50 mouse cellular contexts compared by ENCODE assay signal in genomic region chr7:106793098-106793497, GRCm38 (mm10). TPM values are rescaled to one million over a fixed set of nuclear protein-coding genes. Genes with fewer than 3 reads are reported as not detected.
"Had no signal": no experiment of that assay in that cellular context is flagged by ENCODE, and none has a peak within 500 bp of the region (broad histone marks: within the 10 kb centered on the region; RNA-seq: fewer than 3 reads in every experiment).

Gene Olfr699 (minus strand): TSS chr7:106793198.

- H3K4me2 ChIP-seq: heart, embryonic 11.5 days; heart, embryonic 12.5 days; heart, embryonic 13.5 days; heart, embryonic 15.5 days; hindbrain, embryonic 12.5 days; hindbrain, embryonic 14.5 days; hindbrain, embryonic 15.5 days; intestine, embryonic 15.5 days; kidney, embryonic 15.5 days had no signal

- ATAC-seq: hindbrain, embryonic 16.5 days; hindbrain, postnatal 0 days; inflammation-experienced regulatory T-cells, adult 6 months; intestine, embryonic 15.5 days; intestine, embryonic 16.5 days; intestine, postnatal 0 days had no signal

- DNase-seq: heart, postnatal 10 days; heart, postnatal 14 days; heart, postnatal 36 days; heart, postnatal 4 days; kidney, adult 11 months; kidney, adult 18-20 months; kidney, adult 2 months; kidney, adult 8-10 months; kidney, adult 9 months; kidney, postnatal 10 days; kidney, postnatal 14 days; kidney, postnatal 25 days; kidney, postnatal 36 days; kidney, postnatal 4 days; layer of hippocampus, postnatal 36 days had no signal

- H3K4me3 ChIP-seq: heart, embryonic 10.5 days; heart, embryonic 12.5 days; heart, embryonic 13.5 days; heart, embryonic 15.5 days; hindbrain, embryonic 10.5 days; hindbrain, embryonic 12.5 days; hindbrain, embryonic 15.5 days; intestine, embryonic 15.5 days; kidney, embryonic 15.5 days; layer of hippocampus, adult 2 months; left cerebral cortex, adult 2 months had no signal

- H3K36me3 ChIP-seq: heart, embryonic 10.5 days; heart, embryonic 12.5 days; heart, embryonic 13.5 days; heart, embryonic 15.5 days; hindbrain, embryonic 10.5 days; hindbrain, embryonic 12.5 days; hindbrain, embryonic 15.5 days; intestine, embryonic 15.5 days; kidney, embryonic 15.5 days had no signal

- H3K9me3 ChIP-seq: heart, embryonic 10.5 days; heart, embryonic 13.5 days; heart, embryonic 15.5 days; hindbrain, embryonic 10.5 days; hindbrain, embryonic 15.5 days; intestine, embryonic 15.5 days; kidney, embryonic 15.5 days had no signal

- H3K9ac ChIP-seq: heart, embryonic 12.5 days; heart, embryonic 13.5 days; heart, embryonic 15.5 days; hindbrain, embryonic 12.5 days; hindbrain, embryonic 14.5 days; hindbrain, embryonic 15.5 days; intestine, embryonic 15.5 days; kidney, embryonic 15.5 days had no signal

- H3K27ac ChIP-seq: heart, embryonic 10.5 days; heart, embryonic 13.5 days; heart, embryonic 15.5 days; hindbrain, embryonic 10.5 days; hindbrain, embryonic 12.5 days; hindbrain, embryonic 14.5 days; hindbrain, embryonic 15.5 days; hindbrain, postnatal 0 days; intestine, embryonic 15.5 days; kidney, embryonic 15.5 days; kidney, postnatal 0 days; layer of hippocampus, adult 2 months; left cerebral cortex, adult 2 months had no signal

- H3K27me3 ChIP-seq: heart, embryonic 12.5 days; heart, embryonic 13.5 days; heart, embryonic 15.5 days; hindbrain, embryonic 12.5 days; hindbrain, embryonic 15.5 days; intestine, embryonic 15.5 days; kidney, embryonic 15.5 days had no signal

- H3K4me1 ChIP-seq: heart, embryonic 10.5 days; heart, embryonic 12.5 days; heart, embryonic 13.5 days; heart, embryonic 15.5 days; hindbrain, embryonic 10.5 days; hindbrain, embryonic 12.5 days; hindbrain, embryonic 15.5 days; intestine, embryonic 15.5 days; kidney, embryonic 15.5 days had no signal

RNA-seq across cellular contexts. Expression of gene Olfr699, which starts in this region (rescaled TPM):
- total RNA-seq: heart, postnatal 10 days; heart, postnatal 14 days; heart, postnatal 25 days; heart, postnatal 36 days; heart, postnatal 4 days; hematopoietic stem cell, adult 5-6 weeks; hindbrain, postnatal 0 days; layer of hippocampus, adult 18-20 months; layer of hippocampus, adult 2 months; layer of hippocampus, adult 8-10 months; layer of hippocampus, postnatal 10 days; layer of hippocampus, postnatal 14 days; layer of hippocampus, postnatal 25 days; layer of hippocampus, postnatal 36 days; left cerebral cortex, adult 18-20 months; left cerebral cortex, adult 2 months had no signal
- polyA plus RNA-seq: heart, embryonic 10.5 days; heart, embryonic 11.5 days; heart, embryonic 12.5 days; heart, embryonic 13.5 days; heart, embryonic 14.5 days; heart, embryonic 15.5 days; heart, embryonic 16.5 days; heart, postnatal 0 days; hindbrain, embryonic 10.5 days; hindbrain, embryonic 11.5 days; hindbrain, embryonic 12.5 days; hindbrain, embryonic 14.5 days; hindbrain, embryonic 15.5 days; hindbrain, embryonic 16.5 days; hindbrain, postnatal 0 days; intestine, embryonic 14.5 days; intestine, embryonic 15.5 days; intestine, embryonic 16.5 days; intestine, postnatal 0 days; kidney, adult 2 months; kidney, embryonic 14.5 days; kidney, embryonic 15.5 days; kidney, embryonic 16.5 days; kidney, postnatal 0 days; large intestine, adult 2 months had no signal
